Mouse (Mus musculus): ENCODE measurements around the gene Crisp3. TPM values are rescaled to one million over a fixed set of nuclear protein-coding genes. Genes with fewer than 3 reads are reported as not detected.

Gene Crisp3
- polyA plus RNA-seq (2015; fragmentation: Illumina TruSeq; extraction: RNeasy Lipid Tissue Mini Kit (QIAGEN cat#74804); ENCODE audit: insufficient read depth, low read depth, low replicate concordance), result not detected

GRCm38 (mm10) chr17:40242135-40242534, at the start of gene Crisp3:
Gene Crisp3, minus strand, starts transcription at chr17:40242288.

GRCm38 (mm10) chr17:40208540-40208939, 33.5 kb downstream of the Crisp3 start, which contains the start of gene Pgk2:
Gene Pgk2, minus strand, starts transcription at chr17:40208640.

Other genes with a start within 250 kb of the Crisp3 start
- not detected for gene AC192777.2, start 146.8 kb downstream of the Crisp3 start, polyA plus RNA-seq (2015; fragmentation: Illumina TruSeq; extraction: RNeasy Lipid Tissue Mini Kit (QIAGEN cat#74804); ENCODE audit: insufficient read depth, low read depth, low replicate concordance)
- gene Pgk2, start 33.6 kb downstream of the Crisp3 start, polyA plus RNA-seq (2015; fragmentation: Illumina TruSeq; extraction: RNeasy Lipid Tissue Mini Kit (QIAGEN cat#74804); ENCODE audit: insufficient read depth, low read depth, low replicate concordance), result not detected
- not detected for gene Crisp1, start 76.9 kb upstream of the Crisp3 start, polyA plus RNA-seq (2015; fragmentation: Illumina TruSeq; extraction: RNeasy Lipid Tissue Mini Kit (QIAGEN cat#74804); ENCODE audit: insufficient read depth, low read depth, low replicate concordance)